Mouse (Mus musculus) left cerebral cortex, adult 2 months (tissue): ENCODE data around the gene Fbxl14. TPM values are rescaled to one million over a fixed set of nuclear protein-coding genes. Genes with fewer than 3 reads are reported as not detected.

Experiments
- DNase-seq, 2 experiments: peaks; one replicate each; pipeline ENCODE4 v3.0.0; 2021 to 2022; ENCODE audit warnings: low spot score in 2 of 2, mixed read lengths in 1 of 2; ENCODE audit errors: extremely low spot score in 1 of 2
- H3K27ac ChIP-seq: fragments of 200-600 bp; 2 replicates; pipeline ENCODE4 v1.8.1; 2022
- H3K4me3 ChIP-seq: fragments of 200-600 bp; 2 replicates; pipeline ENCODE4 v1.8.1; 2022
- CTCF ChIP-seq: fragments of 200-600 bp; IDR thresholded peaks from 2 replicates; pipeline ENCODE4 v1.8.1; 2022; ENCODE audit warnings: antibody characterized with exemption, mild to moderate bottlenecking, moderate library complexity
- intact Hi-C: fragments of 180-260 bp; cut with DNase I; formaldehyde crosslinking; loops from one replicate; pipeline ENCODE4 v1.15.1; 2025
- total RNA-seq, 2 experiments: library from RNA; stranded (reverse); gene quantifications; 2 replicates each; pipeline ENCODE4 v1.2.3; 2021

Gene Fbxl14
- total RNA-seq, 2 experiments from 2014 or later = 35.9 to 40.4 TPM

DNA sequence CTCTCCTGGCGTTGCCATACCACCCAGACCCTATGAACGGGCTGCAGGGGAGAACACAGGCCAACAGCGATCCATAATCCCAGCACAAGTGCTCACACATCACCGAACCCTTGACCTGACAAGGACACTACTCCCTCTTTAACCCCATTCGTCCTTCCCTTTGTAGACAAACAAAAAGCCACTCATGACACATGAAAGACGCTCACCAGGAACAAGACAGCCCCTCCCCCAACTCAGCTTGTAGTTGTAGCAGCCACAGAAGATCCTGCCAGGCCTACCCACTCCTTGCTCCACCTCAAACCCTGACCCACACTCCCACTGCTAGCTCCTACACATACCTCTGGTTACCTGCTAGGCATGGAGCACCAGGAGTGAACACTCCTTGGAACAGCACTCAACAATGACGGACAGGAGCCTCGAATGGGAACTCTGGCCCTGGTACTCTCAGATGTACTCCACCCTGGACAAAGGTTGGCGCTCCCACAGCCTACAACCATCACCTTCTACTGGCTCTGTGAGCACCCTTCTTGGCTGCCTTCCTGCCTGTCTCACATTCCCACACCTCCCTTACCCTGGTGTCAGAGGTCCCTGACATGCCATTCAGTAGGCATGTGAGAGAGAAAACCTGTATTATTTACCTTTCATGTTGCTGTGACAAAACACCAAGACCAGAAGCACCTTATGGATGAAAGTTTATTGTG, 26.2 kb downstream of the Fbxl14 start:
- TF ChIP-seq CTCF = no peak
- H3K4me3 ChIP-seq = no peak overlapping the region
- H3K27ac ChIP-seq = no peak overlapping the region
- no peak for DNase-seq
- intact Hi-C loops = no loop called here

DNA sequence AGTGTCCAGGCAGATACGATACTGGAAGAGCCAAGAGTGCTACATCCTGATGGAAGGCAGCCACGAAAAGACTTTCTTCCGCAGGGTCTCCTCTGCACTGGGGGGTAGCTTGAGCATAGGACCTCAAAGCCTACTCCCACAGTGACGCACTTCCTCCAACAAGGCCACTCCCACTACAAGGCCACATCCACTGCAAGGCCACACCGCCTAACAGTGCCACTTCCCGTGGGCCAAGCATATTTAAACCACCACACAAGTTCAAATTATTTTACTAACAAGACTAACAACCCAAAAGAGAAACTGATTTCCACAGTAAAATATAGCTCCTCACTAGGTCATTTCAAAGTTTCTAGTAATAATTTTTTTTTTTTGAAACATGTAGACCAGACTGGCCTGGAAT, 28.8 kb downstream of the Fbxl14 start:
- Histone ChIP-seq H3K27ac (no peak overlapping the region), H3K4me3 (no peak overlapping the region)
- no peak for DNase-seq
- no peak for TF ChIP-seq CTCF
- intact Hi-C loops = no loop called here

DNA sequence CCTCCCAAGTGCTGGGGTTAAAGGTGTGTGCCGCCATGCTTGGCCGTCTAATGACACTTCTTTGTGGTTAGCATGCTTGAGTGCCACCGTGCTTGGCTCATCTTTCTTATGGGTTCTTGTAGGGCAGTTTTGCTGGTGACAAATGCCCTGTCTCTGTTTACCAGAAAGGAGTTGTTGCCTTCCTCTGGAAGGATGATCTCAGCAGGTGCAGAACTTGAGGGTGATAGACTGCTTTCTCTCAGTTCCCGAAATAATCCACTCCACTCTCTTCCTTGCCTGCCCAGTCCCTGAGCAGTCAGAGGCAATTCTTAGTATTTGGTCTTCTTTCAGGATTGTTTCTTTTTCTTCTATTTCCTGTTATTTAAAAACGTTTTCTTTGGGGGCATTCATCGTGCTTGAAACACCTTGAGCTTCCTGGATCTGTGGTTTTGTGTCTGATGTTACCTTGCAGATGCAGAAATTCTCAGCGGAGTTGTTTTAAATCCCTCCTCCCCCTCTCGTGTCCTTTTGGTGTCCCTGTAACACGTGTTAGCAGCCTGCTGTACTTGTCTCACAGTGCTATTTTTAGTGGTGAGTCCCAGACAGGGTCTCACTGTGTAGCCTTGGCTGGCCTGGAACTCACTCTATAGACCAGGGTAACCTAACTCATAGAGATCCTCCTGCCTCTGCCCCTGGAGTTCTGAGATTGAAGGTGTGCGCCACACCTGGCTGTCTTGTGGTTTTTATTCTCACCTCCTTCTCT, 29.3 kb downstream of the Fbxl14 start:
- Histone ChIP-seq H3K27ac (no peak overlapping the region), H3K4me3 (no peak overlapping the region)
- DNase-seq = no peak
- TF ChIP-seq CTCF = no peak
- intact Hi-C loops = no loop called here

DNA sequence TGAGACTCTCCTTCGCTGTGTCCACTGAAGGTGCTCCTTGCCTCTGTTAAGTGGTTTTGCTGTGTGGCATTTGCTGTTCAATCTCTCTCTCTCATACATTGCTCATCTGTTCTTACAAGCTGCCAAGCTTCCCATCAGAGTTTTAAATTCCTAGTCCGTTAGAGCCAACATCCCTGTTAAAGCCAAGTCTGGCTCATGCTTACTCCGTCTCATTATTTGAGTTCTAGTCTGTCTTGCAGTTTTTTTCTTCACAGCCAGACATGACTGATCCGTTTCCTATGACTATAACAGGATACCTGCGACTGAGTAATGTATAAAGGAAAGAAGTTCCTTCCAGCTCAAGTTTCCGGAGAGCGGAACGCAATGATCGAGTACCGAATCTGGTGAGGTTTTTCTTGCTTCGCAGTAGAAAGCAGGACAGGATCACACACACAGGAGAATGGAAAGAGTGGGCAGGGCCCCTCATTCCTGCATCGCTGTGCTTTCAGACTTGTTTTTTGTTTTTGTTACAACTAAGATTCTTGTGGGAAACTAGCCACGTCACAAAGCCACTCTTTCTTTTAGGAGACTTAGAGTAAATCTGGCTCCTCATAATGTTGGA, 30.1 kb downstream of the Fbxl14 start:
- no peak for TF ChIP-seq CTCF
- intact Hi-C loops = no loop called here
- no peak overlapping the region for H3K27ac ChIP-seq
- DNase-seq = no peak
- no peak overlapping the region for H3K4me3 ChIP-seq

DNA sequence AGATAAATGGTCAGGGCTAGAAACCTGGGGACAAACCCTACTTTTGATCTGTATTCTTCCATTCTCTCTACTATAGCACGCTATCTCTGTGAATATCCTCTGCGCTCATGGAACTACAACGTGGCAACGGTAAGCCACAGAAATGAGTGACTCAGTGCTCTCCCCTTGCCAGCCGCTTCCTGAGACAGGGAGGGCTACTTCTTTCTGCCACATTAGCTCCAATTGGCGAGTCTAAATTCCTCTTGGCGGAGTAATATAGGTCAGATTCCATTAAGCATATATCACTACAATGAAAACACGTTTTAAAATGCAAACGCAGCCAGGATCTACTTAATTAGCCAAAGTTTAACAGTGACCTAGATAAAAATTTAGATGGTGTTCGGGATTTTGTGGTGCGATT, 33.2 kb downstream of the Fbxl14 start:
- Histone ChIP-seq H3K27ac (no peak overlapping the region), H3K4me3 (no peak overlapping the region)
- intact Hi-C loops = no loop called here
- no peak for DNase-seq
- no peak for TF ChIP-seq CTCF

DNA sequence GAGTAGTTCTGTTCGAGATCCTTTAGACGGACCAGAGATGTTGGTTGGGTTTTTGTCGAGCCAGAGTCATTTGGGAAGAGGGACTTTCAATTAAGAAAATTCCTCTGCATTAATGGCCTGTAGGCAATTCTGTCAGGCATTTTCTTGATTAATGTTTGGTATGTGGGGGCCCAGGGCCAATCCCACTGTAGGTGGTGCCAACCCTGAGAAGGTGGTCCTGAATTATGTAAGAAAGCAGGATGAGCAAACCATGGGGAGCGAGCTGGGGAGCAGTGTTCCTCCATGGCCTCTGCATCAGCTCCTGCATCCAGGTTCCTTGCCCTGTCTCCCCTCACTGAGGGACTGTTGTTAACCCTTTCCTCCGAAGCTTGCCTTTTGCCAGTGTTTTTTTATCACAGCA, 34.0 kb downstream of the Fbxl14 start:
- no peak for TF ChIP-seq CTCF
- no peak for DNase-seq
- intact Hi-C loops = no loop called here
- H3K27ac ChIP-seq = no peak overlapping the region
- H3K4me3 ChIP-seq = no peak overlapping the region

DNA sequence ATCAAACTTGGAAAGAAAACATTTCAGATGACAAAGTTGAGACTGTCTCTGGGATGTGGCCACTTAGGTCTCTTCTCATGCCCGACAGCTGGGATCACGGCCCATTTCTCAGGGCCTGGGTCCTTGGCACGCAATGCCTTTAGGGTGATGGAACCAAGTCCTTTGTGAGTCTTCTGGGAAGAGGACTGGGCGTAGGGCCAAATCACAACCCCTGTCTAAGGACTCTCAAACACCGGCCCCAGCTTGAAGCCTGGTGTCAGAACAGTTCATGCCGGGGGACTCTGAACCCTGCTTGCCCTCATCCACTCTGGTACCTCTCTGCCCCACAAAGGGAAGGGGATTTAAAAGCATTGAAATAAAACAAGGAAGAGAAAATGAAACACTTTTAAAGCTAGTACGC, 34.6 kb downstream of the Fbxl14 start:
- no peak for DNase-seq
- no peak overlapping the region for H3K27ac ChIP-seq
- no peak overlapping the region for H3K4me3 ChIP-seq
- TF ChIP-seq CTCF = no peak
- intact Hi-C loops = no loop called here

DNA sequence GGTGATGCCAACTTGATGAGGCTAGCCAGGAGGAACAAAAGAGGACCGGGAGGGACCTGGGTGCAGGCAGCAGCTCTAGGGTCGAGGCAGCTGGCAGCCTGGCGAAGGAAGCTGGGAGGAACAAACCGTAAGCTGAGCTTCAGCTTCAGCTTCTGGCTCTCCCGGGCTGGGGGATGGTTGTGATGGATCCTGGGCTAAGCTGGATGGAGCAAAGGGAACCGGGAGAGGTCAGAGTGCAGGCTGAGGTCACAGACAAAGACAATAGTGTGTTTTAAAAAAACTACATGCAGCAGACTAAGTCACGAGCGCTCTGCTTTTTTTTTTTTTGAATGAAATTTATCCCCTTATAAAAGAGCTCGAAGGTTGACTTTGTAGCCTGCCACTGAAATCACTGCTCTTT, 41.3 kb downstream of the Fbxl14 start:
- TF ChIP-seq CTCF = no peak
- Histone ChIP-seq H3K4me3 (no peak overlapping the region), H3K27ac (peak overlapping the region; percentile 36; the same call in 1 of the 2 replicates)
- intact Hi-C loops = no loop called here
- DNase-seq = no peak

DNA sequence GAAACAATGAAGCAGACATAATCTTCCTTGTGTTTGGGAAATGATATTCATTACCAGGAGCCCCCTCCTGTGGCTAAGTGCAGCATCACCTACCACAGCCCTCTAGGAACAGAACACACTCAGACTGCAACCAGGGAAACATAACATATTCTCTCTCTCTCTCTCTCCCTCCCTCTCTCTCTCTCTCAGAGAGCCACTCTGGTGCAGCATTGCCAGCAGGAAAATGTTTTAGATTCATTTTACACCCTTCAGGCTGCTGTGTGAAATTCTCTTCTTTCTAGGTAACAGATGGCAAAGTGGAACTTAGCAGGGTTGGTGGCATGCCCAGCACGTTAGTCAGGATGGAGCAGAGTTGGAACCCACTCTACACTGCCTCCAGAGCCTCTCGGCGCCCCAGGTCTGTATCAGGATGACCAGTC, 42.0 kb downstream of the Fbxl14 start:
- TF ChIP-seq CTCF = peak; percentile 46
- Histone ChIP-seq H3K4me3 (no peak overlapping the region), H3K27ac (peak overlapping the region; percentile 59; the same call in 1 of the 2 replicates)
- intact Hi-C loops = no loop called here
- peak in 1 of 2 experiments; percentile 49 for DNase-seq

DNA sequence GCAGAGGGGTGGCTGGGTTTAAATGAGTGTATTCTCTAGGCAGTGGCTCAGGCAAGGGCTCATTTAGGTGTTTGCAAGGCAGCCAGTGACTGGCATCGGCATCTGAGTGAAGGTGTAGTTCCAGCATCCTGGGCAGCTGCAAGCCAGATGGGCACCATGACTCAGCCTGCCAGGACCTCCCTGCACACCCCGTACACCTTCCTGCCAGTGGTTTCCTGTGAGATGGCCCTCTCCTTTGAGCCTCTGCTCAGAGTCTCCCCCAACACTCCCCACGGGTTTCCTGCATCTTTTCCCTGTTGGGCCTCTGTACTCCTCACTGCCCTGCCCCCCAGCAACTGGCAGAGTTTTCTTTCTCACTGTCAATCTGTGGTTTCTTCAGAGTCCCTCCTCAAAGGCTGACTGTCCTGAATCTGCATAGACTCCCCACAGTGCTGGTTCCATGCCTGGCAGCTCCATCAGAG, 42.5 kb downstream of the Fbxl14 start:
- DNase-seq = peak in 1 of 2 experiments; percentile 55
- H3K4me3 ChIP-seq = no peak overlapping the region
- H3K27ac ChIP-seq = peak overlapping the region; percentile 59; the same call in 1 of the 2 replicates
- no peak for TF ChIP-seq CTCF
- intact Hi-C loops = no loop called here

DNA sequence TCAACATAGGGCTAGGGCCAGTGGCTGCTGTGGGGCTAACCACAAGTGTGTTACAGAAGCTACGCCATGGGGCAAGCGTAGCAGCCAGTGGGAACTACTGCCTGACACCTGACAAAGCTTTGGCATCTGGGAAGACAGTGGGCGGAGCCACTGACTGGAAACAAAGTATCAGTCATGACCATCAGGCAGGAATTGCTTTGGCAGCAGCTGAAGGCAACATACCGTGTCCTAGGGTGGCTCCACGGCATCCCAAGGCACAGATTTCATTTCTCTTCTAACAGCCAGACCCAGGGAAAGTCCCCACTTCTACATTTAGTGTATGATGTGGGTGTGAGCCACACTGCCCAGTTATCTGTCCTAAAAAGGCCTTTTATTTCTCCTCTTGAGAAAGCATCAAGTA, 47.0 kb downstream of the Fbxl14 start:
- no peak for DNase-seq
- no peak for TF ChIP-seq CTCF
- Histone ChIP-seq H3K4me3 (no peak overlapping the region), H3K27ac (no peak overlapping the region)
- intact Hi-C loops = no loop called here

DNA sequence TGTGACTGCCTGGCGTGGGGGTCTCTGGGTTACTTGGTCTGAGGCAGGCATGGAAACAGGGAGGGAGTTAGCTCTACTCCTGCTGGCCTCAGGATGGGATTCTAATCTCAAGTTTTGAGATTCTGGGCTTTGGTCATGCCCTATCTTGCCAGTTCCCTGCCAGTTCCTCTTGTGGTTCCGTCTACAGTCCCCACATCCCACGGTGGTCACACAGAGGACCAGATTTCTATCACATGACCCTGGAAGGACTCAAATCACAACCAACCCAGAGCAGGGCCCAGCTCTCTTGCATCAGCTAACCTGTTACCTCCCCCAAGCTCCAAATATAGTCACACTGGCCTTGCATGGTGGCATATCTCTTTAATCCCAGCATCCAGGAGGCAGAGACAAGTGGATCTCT, 50.2 kb downstream of the Fbxl14 start:
- H3K27ac ChIP-seq = no peak overlapping the region
- intact Hi-C loops = no loop called here
- H3K4me3 ChIP-seq = no peak overlapping the region
- TF ChIP-seq CTCF = no peak
- no peak for DNase-seq

Other genes starting within 250 kb of the Fbxl14 start
- 1 to 10 TPM; 1.7 to 1.9 TPM for gene Cacna2d4, start 243.1 kb upstream of the Fbxl14 start, total RNA-seq
- gene Lrtm2, start 148.9 kb upstream of the Fbxl14 start, total RNA-seq = 10 to 100 TPM; 60.5 to 63.9 TPM
- 10 to 100 TPM; 39.9 to 40.9 TPM for gene Adipor2, start 62.0 kb upstream of the Fbxl14 start, total RNA-seq
- gene Wnt5b, start 64.7 kb downstream of the Fbxl14 start, total RNA-seq = 1 to 10 TPM; 1.7 to 1.9 TPM